Mouse (Mus musculus): ENCODE results near the gene Eif1ax. TPM values are rescaled to one million over a fixed set of nuclear protein-coding genes. Genes with fewer than 3 reads are reported as not detected.
A peak's percentile ranks its signal among the peaks of the same experiment; 100 is the strongest.
"Not testable (repeated sequence)": the region's sequence is repeated elsewhere in the genome, so short reads cannot be mapped to it uniquely, and the experiment has no call there.

Eif1ax gene
- 100 to 1,000 TPM; 124 to 136 TPM for total RNA-seq (2021)

DNA sequence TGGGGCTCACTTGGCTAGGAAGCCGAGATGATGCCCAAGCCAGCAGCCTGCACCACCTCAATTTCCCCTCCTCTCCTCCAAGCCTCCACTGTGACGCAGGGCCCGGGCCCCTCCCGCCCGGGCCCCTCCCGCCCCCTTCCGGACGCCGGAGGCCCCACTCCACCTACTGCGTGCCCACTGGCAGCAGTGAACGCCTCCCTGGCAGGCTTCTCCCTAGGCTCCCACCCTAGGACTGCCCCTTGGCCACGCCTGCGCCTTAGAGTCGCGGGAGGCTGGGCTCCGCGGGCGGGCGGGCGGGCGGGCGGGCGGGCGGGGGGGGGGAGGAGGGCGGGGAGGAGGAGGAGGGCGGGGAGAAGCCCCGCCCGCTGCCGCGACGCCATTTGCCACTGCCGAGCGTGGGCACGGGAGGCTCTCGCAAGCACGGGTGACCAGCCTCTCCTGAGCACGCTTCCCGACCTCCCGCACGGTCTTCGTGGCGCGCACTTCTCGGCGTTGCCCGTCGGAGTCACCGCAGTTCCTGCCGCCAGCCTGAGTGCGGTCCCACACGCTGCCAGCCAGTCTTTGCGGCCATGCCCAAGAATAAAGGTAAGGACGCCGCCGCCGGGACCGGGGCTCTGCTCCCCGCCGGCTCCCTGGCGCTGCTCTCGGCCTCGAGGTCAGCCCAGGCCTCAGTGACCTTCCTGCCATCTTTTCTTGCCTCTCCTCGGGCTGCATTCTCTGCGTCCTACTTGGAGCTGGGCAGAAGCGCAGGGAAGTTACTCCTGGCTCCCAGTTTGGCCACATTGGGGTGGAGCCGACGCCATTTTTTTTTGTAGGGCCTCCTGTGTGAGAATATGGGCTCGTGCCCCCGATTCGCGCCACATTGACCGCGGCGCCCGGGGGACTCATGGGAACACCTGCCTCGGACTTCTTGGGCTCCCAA is at the start of gene Eif1ax:
TSS of gene Eif1ax (plus strand) at position 348 of the 922 bp plus-strand sequence.
- DNase-seq (ENCODE audit: extremely low spot score in 1 of 2, low spot score in 1 of 2): peak; percentile 29 to 37

GRCm38 (mm10) chrX:159364506-159364905 is 7.5 kb upstream of the Eif1ax start:
- DNase-seq (ENCODE audit: extremely low spot score in 1 of 2, low spot score in 1 of 2): no peak

- DNase-seq (ENCODE audit: extremely low spot score in 1 of 2, low spot score in 1 of 2): no peak
Measured at GRCm38 (mm10) chrX:159372753-159373144, 771 bp downstream of the Eif1ax start.

DNA sequence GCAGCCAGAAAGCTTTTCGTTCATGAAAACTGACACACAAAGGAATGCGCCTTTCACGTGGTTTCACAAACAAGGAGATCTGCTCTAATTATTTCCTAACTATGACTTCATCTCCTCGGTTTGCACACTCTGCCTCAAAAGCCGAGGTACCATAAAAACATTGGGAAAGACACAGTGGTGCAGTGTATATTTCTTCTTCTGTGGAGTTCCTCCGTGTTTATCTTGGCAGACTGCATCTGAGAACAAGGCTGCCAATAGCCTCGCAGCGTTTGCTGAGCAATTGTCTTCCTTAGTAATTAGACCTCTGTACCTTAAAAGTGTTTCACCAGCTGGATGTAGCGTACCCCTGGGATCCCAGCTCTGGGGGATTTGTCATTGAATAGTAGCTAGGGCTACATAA is 15.1 kb downstream of the Eif1ax start:
- no peak for DNase-seq (ENCODE audit: extremely low spot score in 1 of 2, low spot score in 1 of 2)

- DNase-seq (ENCODE audit: extremely low spot score in 1 of 2, low spot score in 1 of 2): no peak
Measured at GRCm38 (mm10) chrX:159388953-159389352, 17.0 kb downstream of the Eif1ax start.

DNA sequence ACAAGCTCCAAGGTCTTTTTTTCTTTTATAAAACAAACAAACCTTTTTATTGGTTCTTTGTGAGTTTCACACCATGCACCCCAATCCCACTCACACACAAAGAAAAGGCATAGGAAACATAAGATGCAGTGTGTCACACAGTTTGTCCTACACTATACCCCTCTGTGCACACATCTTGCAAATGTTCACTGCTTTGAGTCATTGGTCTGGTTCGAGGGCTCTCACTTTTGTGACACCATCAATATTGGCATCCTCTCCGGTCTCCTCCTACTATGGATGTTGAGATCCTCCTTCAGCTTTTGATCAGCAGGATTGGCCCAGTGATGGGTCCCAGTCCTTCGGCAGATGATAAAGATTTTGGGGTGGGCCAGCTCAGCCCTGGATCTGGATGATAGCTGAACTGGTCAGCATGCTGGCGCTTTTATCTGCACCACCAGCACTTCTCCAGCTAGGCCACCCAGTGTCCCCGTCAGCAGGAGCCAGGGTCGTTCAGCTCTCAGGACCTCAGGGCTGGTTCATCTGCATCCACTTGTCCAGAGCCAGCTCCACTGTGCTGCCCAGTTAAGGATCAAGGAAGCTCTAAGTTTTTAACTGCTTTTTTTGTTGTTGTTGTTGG is 18.5 kb downstream of the Eif1ax start:
- DNase-seq (ENCODE audit: extremely low spot score in 1 of 2, low spot score in 1 of 2): no peak

- no peak for DNase-seq (ENCODE audit: extremely low spot score in 1 of 2, low spot score in 1 of 2)
Measured at GRCm38 (mm10) chrX:159391239-159391638, 19.3 kb downstream of the Eif1ax start.

DNA sequence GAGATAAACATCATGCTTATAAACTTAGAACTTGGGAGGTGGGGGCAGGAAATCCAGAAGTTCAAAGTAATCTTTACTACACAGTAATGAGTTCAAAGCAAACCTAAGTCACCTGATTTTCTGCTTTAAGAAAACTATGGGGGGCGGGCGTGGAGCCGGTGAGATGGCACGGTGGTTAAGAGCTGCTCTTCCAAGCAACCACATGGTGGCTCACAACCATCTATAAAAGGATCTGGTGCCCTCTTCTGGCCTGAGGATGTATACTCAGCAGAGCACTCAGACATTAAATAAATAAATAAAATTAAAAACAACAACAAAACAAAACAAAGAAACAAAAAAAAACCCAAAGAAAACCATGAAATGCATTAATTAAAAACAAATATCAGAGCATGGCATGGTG is 37.3 kb downstream of the Eif1ax start:
- DNase-seq (ENCODE audit: extremely low spot score in 1 of 2, low spot score in 1 of 2): peak in 1 of 2 experiments; percentile 6

GRCm38 (mm10) chrX:159414130-159414828 is 42.3 kb downstream of the Eif1ax start, which contains the start of gene Map7d2:
TSS of gene Map7d2 (plus strand) at chrX:159414572.
- peak; percentile 22 to 28 for DNase-seq (ENCODE audit: extremely low spot score in 1 of 2, low spot score in 1 of 2)

- DNase-seq (ENCODE audit: extremely low spot score in 1 of 2, low spot score in 1 of 2): peak; percentile 8 to 14
Measured at GRCm38 (mm10) chrX:159414829-159415673, 43.1 kb downstream of the Eif1ax start.

- not testable (repeated sequence) for DNase-seq (ENCODE audit: extremely low spot score in 1 of 2, low spot score in 1 of 2)
Measured at GRCm38 (mm10) chrX:159430507-159430906, 58.5 kb downstream of the Eif1ax start.

Other genes starting within 250 kb of the Eif1ax start
- 10 to 100 TPM; 26.8 to 29.2 TPM for gene Rps6ka3, start 161.9 kb upstream of the Eif1ax start, total RNA-seq (2021)
- gene Map7d2, start 42.4 kb downstream of the Eif1ax start, total RNA-seq (2021): 10 to 100 TPM; 83.7 to 98.2 TPM
- gene Bclaf3, start 154.5 kb downstream of the Eif1ax start, total RNA-seq (2021): 1 to 10 TPM; 6.8 to 8.1 TPM

Data from layer of hippocampus, postnatal 25 days (tissue).